Mouse (Mus musculus) testis, adult 2 months (tissue): ENCODE results near the gene Tmcc3. TPM values are rescaled to one million over a fixed set of nuclear protein-coding genes. Genes with fewer than 3 reads are reported as not detected.
"Not testable (repeated sequence)": the region's sequence is repeated elsewhere in the genome, so short reads cannot be mapped to it uniquely, and the experiment has no call there.

Source experiments
- H3K27ac ChIP-seq: fragments of 200-500 bp; 2 replicates; pipeline ENCODE4 v1.5.1; 2012; ENCODE audit warnings: low read depth, low read length; ENCODE audit not compliant: control insufficient read depth, insufficient read depth
- H3K27me3 ChIP-seq: fragments of 200-500 bp; 2 replicates; pipeline ENCODE4 v1.6.1; 2012; ENCODE audit warnings: mild to moderate bottlenecking, low read length, moderate library complexity; ENCODE audit not compliant: control insufficient read depth, insufficient read depth
- H3K36me3 ChIP-seq: fragments of 200-500 bp; 2 replicates; pipeline ENCODE4 v1.6.1; 2012; ENCODE audit warnings: mild to moderate bottlenecking, low read length; ENCODE audit not compliant: control insufficient read depth, insufficient read depth
- H3K4me1 ChIP-seq: fragments of 200-500 bp; 2 replicates; pipeline ENCODE4 v1.6.1; 2012; ENCODE audit warnings: low read length; ENCODE audit not compliant: control insufficient read depth, insufficient read depth
- H3K4me3 ChIP-seq: fragments of 200-500 bp; 2 replicates; pipeline ENCODE4 v1.5.1; 2012; ENCODE audit warnings: low read depth, mild to moderate bottlenecking, low read length, moderate library complexity, mixed read lengths; ENCODE audit not compliant: control insufficient read depth
- CTCF ChIP-seq: fragments of 200-500 bp; IDR thresholded peaks from 2 replicates; pipeline ENCODE4 v1.5.1; 2012; ENCODE audit warnings: low read depth, mild to moderate bottlenecking, inconsistent platforms, low read length, moderate library complexity; ENCODE audit not compliant: control insufficient read depth, insufficient read depth, insufficient replicate concordance
- POLR2A ChIP-seq: fragments of 200-500 bp; IDR thresholded peaks from 2 replicates; pipeline ENCODE4 v1.6.1; 2012; ENCODE audit warnings: low read depth, mild to moderate bottlenecking, inconsistent platforms, low read length, moderate library complexity; ENCODE audit not compliant: control insufficient read depth
- polyA plus RNA-seq: library from polyadenylated mRNA; depleted of rRNA; stranded (reverse); fragments of >200 nt; gene quantifications from 2 replicates; pipeline ENCODE4 v1.2.3, GENCODE M21; 2012

Gene Tmcc3
- polyA plus RNA-seq, 1 experiment: 5.7 TPM

DNA sequence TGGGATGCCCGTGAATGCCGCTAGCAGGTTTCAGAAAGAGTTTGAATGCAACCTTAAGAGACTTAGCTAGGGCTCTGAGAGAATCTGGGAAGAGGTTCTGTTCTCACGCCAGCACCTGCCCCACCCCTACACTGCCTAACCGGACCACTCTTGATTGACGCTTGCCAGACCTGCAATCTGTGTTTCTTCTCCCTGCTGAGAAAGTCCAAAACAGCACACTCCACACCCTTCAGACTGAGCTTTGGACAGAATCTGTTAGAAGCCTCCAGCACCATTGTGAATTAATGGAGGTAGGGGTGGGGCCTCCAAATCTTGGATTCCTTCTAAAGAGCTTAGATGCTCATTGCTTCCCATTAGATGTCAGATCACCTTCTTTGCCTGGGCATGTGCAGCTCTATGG is 277.2 kb downstream of the Tmcc3 start:
- TF ChIP-seq CTCF (no peak), POLR2A (no peak)
- Histone ChIP-seq H3K4me1 (no peaks in the 10 kb centered on the region), H3K27ac (no peak overlapping the region), H3K4me3 (no peak overlapping the region), H3K27me3 (no peaks in the 10 kb centered on the region), H3K36me3 (no peaks in the 10 kb centered on the region)

DNA sequence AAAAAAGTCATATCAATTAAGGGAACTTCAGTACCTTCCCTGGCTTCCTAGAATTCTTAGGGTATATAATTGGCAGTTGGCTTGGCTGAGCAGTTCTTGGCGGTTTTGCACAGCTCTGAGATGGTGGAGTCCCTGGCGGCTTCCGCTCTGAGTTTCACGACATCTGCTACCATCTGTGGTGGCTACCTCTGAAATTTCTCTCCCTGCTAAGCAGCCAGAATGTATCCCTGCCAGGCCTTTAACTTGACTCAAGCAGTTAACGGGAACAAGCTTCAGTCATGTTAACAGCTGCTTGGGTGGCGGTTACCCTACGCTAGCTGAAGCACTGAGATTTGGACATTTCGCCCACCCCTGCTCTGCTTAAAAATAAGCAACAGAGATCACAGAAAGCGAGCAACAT is 284.0 kb downstream of the Tmcc3 start:
- Histone ChIP-seq H3K27me3 (no peaks in the 10 kb centered on the region), H3K27ac (no peak overlapping the region), H3K36me3 (no peaks in the 10 kb centered on the region), H3K4me1 (peaks cover 5% of the 10 kb centered on the region), H3K4me3 (no peak overlapping the region)
- TF ChIP-seq POLR2A: no peak
- TF ChIP-seq CTCF: no peak

DNA sequence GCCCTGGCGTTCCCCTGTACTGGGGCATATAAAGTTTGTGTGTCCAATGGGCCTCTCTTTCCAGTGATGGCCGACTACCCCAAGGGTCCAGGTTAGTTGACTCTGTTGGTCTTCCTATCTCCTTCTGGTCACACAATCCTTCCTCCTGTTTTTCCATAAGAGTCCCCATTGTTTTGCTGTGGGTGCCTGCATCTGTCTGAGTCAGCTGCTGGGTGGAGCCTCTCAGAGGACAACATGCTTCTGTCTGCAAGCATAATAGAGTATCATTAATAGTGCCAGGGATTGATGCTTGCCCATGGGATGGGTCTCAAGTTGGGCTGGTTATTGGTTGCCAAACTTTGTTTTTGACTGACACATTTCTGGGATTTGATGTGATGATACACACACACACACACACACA is 288.1 kb downstream of the Tmcc3 start:
- not testable (repeated sequence) for H3K4me3 ChIP-seq, H3K27me3 ChIP-seq, H3K27ac ChIP-seq, H3K36me3 ChIP-seq, H3K4me1 ChIP-seq

DNA sequence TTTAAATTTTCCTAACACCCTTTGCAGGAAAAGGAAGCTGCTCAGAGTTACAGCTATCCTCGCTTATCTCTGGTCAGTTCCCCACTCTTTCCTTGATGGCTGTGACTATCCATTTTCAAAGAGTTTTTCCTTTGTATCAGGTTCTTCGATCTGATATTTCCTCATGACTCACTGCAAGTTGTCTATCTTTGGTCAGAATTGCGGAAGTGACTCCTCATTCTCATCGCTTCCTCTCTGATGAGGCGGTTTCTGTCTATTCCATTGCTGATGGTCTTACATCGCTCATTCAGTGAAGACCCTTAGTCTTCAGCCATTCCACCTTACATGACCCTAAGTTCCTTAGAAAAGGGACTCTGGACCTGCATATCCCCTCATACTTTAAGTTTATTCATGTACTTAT is 289.3 kb downstream of the Tmcc3 start:
- H3K4me1 ChIP-seq: no peaks in the 10 kb centered on the region; the same call in 1 of the 2 replicates
- no peaks in the 10 kb centered on the region for H3K36me3 ChIP-seq
- no peak overlapping the region for H3K4me3 ChIP-seq
- TF ChIP-seq POLR2A: no peak
- no peaks in the 10 kb centered on the region for H3K27me3 ChIP-seq
- no peak overlapping the region for H3K27ac ChIP-seq

DNA sequence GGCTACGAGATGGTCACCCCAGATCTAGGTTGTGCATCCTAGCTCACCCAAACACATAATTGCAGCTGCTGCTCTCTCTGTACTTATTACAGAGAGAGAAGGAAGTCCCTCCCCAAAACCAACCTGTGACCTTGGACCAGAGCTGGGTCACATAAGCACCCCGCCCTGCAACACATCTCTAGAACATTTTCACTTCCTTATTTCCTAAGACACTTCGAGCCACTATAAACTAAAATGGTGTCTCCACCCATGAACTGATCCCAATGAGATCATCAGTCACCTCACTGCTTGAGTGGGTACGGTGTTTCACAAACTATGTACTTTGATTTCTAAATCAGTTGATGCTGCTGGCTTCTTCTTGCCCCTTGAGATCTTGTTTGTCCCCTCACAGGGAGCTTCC is 293.7 kb downstream of the Tmcc3 start:
- Histone ChIP-seq H3K36me3 (no peaks in the 10 kb centered on the region), H3K27ac (no peak overlapping the region), H3K27me3 (no peaks in the 10 kb centered on the region), H3K4me1 (no peaks in the 10 kb centered on the region), H3K4me3 (no peak overlapping the region)
- TF ChIP-seq CTCF (no peak), POLR2A (no peak)

DNA sequence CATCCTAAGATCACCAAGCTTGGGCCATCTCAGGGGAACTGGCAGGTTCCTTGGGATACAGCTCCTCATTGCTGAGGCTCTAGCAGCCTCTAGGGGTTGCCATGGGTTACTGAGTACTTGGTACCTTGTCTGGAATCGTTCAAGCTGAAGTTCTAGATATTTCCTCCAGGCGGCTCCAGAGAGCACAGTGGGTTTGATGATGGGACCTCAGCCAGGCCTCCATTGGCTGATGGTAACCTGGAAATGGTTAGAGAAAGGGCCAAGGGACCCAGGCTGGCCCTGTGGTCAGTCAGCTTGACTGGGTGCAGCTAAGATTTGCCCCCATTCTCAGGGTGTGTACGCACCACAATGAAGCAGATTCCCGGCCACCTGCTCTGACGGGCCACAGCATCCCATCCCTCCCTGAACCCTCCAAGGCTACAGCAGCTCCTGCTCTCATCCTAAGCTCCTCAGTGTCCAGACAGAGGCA is 297.6 kb downstream of the Tmcc3 start:
- Histone ChIP-seq H3K4me1 (no peaks in the 10 kb centered on the region), H3K27ac (no peak overlapping the region), H3K36me3 (no peaks in the 10 kb centered on the region), H3K27me3 (no peaks in the 10 kb centered on the region), H3K4me3 (no peak overlapping the region)
- peak; percentile 50; the same call in 1 of the 2 replicates for TF ChIP-seq CTCF
- no peak for TF ChIP-seq POLR2A

DNA sequence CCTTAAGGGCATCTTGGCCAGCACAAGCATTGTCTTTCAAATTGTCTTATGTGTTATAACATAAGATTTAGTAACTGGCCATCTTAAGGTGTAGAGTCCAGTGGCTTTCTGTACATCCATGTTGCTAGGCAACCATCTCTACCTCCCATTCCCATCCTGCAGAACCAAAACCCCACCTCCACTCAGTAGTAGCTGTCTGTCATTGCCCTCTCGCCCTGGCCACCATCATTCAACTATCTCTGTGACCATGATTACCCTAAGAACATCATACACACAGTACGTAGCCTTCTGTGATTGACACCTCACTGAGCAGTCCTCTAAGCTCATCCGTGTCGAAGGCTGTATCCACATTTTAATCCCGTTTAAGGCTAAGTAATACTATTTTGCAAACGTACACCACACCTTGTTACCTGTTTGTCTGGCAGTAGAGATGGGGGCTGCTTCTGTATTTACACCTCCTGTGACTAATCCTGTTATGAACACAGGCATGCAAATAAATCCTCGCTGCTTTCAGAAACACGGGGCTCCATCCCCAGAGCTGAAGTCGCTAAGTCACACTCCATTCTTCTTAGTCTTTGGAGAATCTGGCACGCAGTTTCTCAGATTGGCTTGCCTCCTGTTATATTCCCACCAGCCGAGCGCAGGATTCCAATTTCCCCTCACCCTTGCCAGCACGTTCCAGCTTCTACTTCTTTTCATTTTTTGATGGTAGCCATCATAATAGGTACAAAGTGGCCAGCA is 299.6 kb downstream of the Tmcc3 start:
- Histone ChIP-seq H3K27ac (no peak overlapping the region), H3K4me3 (no peak overlapping the region), H3K27me3 (no peaks in the 10 kb centered on the region), H3K36me3 (no peaks in the 10 kb centered on the region), H3K4me1 (no peaks in the 10 kb centered on the region)
- no peak for TF ChIP-seq CTCF
- TF ChIP-seq POLR2A: no peak

DNA sequence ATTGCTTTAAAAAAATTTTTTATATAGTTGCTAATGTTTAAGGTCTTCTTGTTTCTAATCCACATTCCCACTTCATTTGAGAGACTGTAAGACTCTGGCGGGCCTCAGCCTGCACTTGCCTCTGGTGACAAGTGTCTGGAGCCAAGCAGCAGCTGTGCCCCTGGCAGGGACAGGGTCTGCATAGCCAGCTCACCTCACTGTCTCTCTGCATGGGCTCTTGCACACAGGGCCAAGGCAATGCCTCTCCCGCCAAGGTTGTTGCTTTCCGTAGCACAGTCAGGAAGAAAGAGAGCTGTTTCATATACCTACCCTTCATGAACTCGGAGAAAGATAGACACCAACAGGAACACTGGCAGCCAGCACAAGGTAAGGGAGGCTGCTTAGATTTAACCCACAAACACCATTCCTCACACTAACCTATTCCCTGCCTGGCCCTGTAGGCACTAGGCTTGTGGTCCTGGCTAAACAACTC is 300.3 kb downstream of the Tmcc3 start:
- Histone ChIP-seq H3K4me1 (no peaks in the 10 kb centered on the region), H3K27ac (no peak overlapping the region), H3K4me3 (no peak overlapping the region), H3K36me3 (no peaks in the 10 kb centered on the region), H3K27me3 (no peaks in the 10 kb centered on the region)
- no peak for TF ChIP-seq POLR2A
- TF ChIP-seq CTCF: no peak
